Mouse (Mus musculus) ovary, adult 18-20 months (tissue): ENCODE results near the gene Zfp655.
"Not testable (repeated sequence)": the region's sequence is repeated elsewhere in the genome, so short reads cannot be mapped to it uniquely, and the experiment has no call there.

Source experiments
- DNase-seq: peaks from one replicate; pipeline ENCODE4 v3.0.0; 2022; ENCODE audit warnings: low spot score, mixed read lengths

Gene Zfp655

GRCm38 (mm10) chr5:145222840-145223239 is 8.7 kb upstream of the Zfp655 start:
- no peak for DNase-seq

- DNase-seq = no peak
These were observed 8.1 kb upstream of the Zfp655 start for GRCm38 (mm10) chr5:145223395-145223794.

- no peak for DNase-seq
These were observed 5.1 kb upstream of the Zfp655 start for GRCm38 (mm10) chr5:145226453-145226852.

- DNase-seq = not testable (repeated sequence)
These were observed 2.2 kb upstream of the Zfp655 start for GRCm38 (mm10) chr5:145229283-145229682.

- DNase-seq = no peak
These were observed 874 bp upstream of the Zfp655 start for GRCm38 (mm10) chr5:145230641-145231040.

GRCm38 (mm10) chr5:145231893-145232411 is 437 bp downstream of the Zfp655 start:
- DNase-seq = no peak

GRCm38 (mm10) chr5:145234636-145235035 is 3.1 kb downstream of the Zfp655 start:
- no peak for DNase-seq

- DNase-seq = no peak
These were observed 18.0 kb downstream of the Zfp655 start for GRCm38 (mm10) chr5:145249520-145249919.

- DNase-seq = not testable (repeated sequence)
These were observed 42.1 kb downstream of the Zfp655 start for GRCm38 (mm10) chr5:145273568-145273967.

- DNase-seq = no peak
These were observed 48.4 kb downstream of the Zfp655 start for GRCm38 (mm10) chr5:145279948-145280347.

- peak; percentile 87 for DNase-seq
These were observed 49.0 kb downstream of the Zfp655 start, which contains the start of gene Zscan25 for GRCm38 (mm10) chr5:145280371-145281143. Gene Zscan25 (plus strand): TSS chr5:145280500.

- DNase-seq = no peak
These were observed 56.9 kb downstream of the Zfp655 start for GRCm38 (mm10) chr5:145288382-145288781.

- DNase-seq = no peak
These were observed 59.2 kb downstream of the Zfp655 start for GRCm38 (mm10) chr5:145290697-145291096.

GRCm38 (mm10) chr5:145292398-145292797 is 60.9 kb downstream of the Zfp655 start:
- no peak for DNase-seq
